Mouse (Mus musculus) neural tube, embryonic 15.5 days (tissue): Measurements from ENCODE around the gene Zfp967. TPM values are rescaled to one million over a fixed set of nuclear protein-coding genes. Genes with fewer than 3 reads are reported as not detected.
"Not testable (repeated sequence)": the region's sequence is repeated elsewhere in the genome, so short reads cannot be mapped to it uniquely, and the experiment has no call there.

Experiments
- ATAC-seq: fragments of 200-750 bp; cut with Nextera tagmentation; 2 replicates; pipeline ENCODE4 v1.8.0; 2017; ENCODE audit warnings: mild to moderate bottlenecking, moderate TSS enrichment, moderate library complexity; ENCODE audit not compliant: low FRiP score
- H3K27ac ChIP-seq: fragments of 300-500 bp; sonication (generic); replicated peaks from 2 replicates; pipeline ENCODE4 v1.5.1; 2015; ENCODE audit warnings: mild to moderate bottlenecking, inconsistent platforms
- H3K27me3 ChIP-seq: fragments of 300-500 bp; sonication (generic); replicated peaks from 2 replicates; pipeline ENCODE4 v1.6.1; 2015; ENCODE audit warnings: inconsistent platforms
- H3K36me3 ChIP-seq: fragments of 300-500 bp; sonication (generic); 2 replicates; pipeline ENCODE4 v1.6.1; 2015; ENCODE audit warnings: inconsistent platforms
- H3K4me1 ChIP-seq: fragments of 300-500 bp; sonication (generic); 2 replicates; pipeline ENCODE4 v1.6.1; 2015; ENCODE audit warnings: inconsistent platforms
- H3K4me2 ChIP-seq: fragments of 300-500 bp; sonication (generic); 2 replicates; pipeline ENCODE4 v1.6.1; 2015; ENCODE audit warnings: inconsistent platforms, mild to moderate bottlenecking, moderate library complexity
- H3K4me3 ChIP-seq: fragments of 300-500 bp; sonication (generic); replicated peaks from 2 replicates; pipeline ENCODE4 v1.5.1; 2015; ENCODE audit warnings: mild to moderate bottlenecking, inconsistent platforms
- H3K9ac ChIP-seq: fragments of 300-500 bp; sonication (generic); replicated peaks from 2 replicates; pipeline ENCODE4 v1.6.1; 2015; ENCODE audit warnings: mild to moderate bottlenecking, inconsistent platforms
- H3K9me3 ChIP-seq: fragments of 300-500 bp; sonication (generic); replicated peaks from 2 replicates; pipeline ENCODE4 v1.6.1; 2016; ENCODE audit warnings: inconsistent platforms
- WGBS: fragments of 180-500 bp; shearing (Covaris S2); methylation state at CpG from one replicate; pipeline ENCODE4 v1.1.7; 2015; ENCODE audit warnings: mixed read lengths; 5-methylcytosine and 5-hydroxymethylcytosine counted together
- polyA plus RNA-seq: library from polyadenylated mRNA; unstranded; fragments of >200 nt; fragmentation: Nextera tagmentation; extraction: Ambion mirVana; gene quantifications from 2 replicates; pipeline ENCODE4 v1.2.1, GENCODE M21; 2015

Gene Zfp967
- polyA plus RNA-seq: not detected in 2 replicates

DNA sequence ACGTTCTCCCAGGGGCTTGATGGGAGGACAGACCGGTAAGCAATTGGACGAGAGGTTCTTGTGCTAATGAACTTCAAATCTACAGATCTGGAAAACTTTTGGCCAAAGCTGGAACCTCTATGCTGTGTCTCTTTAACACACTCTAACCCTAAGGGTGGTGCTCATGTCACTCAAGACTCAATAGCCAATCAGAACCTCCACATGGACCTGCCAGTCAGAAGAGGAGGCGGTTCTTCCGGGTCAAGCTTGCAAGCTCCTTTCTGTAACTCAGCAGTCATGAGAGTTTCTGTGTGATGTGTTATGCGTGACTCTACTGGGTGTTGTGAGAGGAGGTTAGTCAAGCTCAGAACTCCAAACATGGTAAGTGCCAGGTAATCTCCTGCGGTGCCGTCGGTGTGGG is at the start of gene Zfp967:
TSS of gene Zfp967 (plus strand) at position 301 of the 400 bp plus-strand sequence.
- not testable (repeated sequence) for ATAC-seq, H3K27me3 ChIP-seq, H3K9me3 ChIP-seq, H3K4me2 ChIP-seq, H3K4me1 ChIP-seq, H3K4me3 ChIP-seq, H3K36me3 ChIP-seq, H3K9ac ChIP-seq, H3K27ac ChIP-seq
- no CpG with 5 or more reads among the region's 9 CpGs for WGBS

DNA sequence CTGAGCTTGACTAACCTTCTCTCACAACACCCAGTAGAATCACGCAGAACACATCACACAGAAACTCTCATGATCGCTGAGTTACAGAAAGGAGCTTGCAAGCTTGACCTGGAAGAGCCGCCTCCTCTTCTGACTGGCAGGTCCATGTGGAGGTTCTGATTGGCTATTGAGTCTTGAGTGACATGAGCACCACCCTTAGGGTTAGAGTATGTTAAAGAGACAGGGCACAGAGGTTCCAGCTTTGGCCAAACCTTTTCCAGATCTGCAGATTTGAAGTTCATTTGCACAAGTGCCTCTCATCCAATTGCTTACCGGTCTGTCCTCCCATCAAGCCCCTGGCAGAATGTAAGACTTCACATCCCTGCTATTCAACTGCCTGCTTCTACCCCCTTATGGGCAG is 34.2 kb upstream of the Zfp967 start, which contains the start of gene Gm14434:
TSS of gene Gm14434 (minus strand) at position 101 of the 400 bp plus-strand sequence.
- H3K36me3 ChIP-seq, H3K4me1 ChIP-seq, H3K27me3 ChIP-seq, ATAC-seq, H3K4me3 ChIP-seq, H3K9me3 ChIP-seq, H3K9ac ChIP-seq, H3K27ac ChIP-seq, H3K4me2 ChIP-seq: not testable (repeated sequence)
- WGBS: no CpG with 5 or more reads among the region's 4 CpGs

Other genes with a start within 250 kb of the Zfp967 start
- gene Gm11009, start 201.6 kb upstream of the Zfp967 start, polyA plus RNA-seq: not detected in 2 replicates
- gene Gm14435, start 97.5 kb upstream of the Zfp967 start, polyA plus RNA-seq: 11.3 and 11.7 TPM in 2 replicates
- gene Gm14434, start 34.3 kb upstream of the Zfp967 start, polyA plus RNA-seq: 6.7 and 27.0 TPM in 2 replicates
- 12.3 and 28.7 TPM in 2 replicates for gene Gm14308, start 115.3 kb downstream of the Zfp967 start, polyA plus RNA-seq
- gene Zfp973, start 149.5 kb downstream of the Zfp967 start, polyA plus RNA-seq: 9.7 and 16.4 TPM in 2 replicates
- gene Gm14305, start 187.3 kb downstream of the Zfp967 start, polyA plus RNA-seq: 38.8 and 43.4 TPM in 2 replicates